Mouse (Mus musculus) embryonic facial prominence, embryonic 10.5 days (tissue): Measurements from ENCODE around the gene Prmt3. TPM values are rescaled to one million over a fixed set of nuclear protein-coding genes. Genes with fewer than 3 reads are reported as not detected.

Experiments used
- polyA plus RNA-seq: library from polyadenylated mRNA; unstranded; fragments of >200 nt; fragmentation: Nextera tagmentation; extraction: Ambion mirVana; gene quantifications from 2 replicates; pipeline ENCODE4 v1.2.1, GENCODE M21; 2016

Gene Prmt3
- polyA plus RNA-seq, 1 experiment from 2014 or later: 58.5 TPM

Other genes with a start within 250 kb of the Prmt3 start
- gene Dbx1, start 141.5 kb upstream of the Prmt3 start, polyA plus RNA-seq: 5.1 and 22.0 TPM in 2 replicates
- 4.8 and 5.6 TPM in 2 replicates for gene Htatip2, start 19.2 kb upstream of the Prmt3 start, polyA plus RNA-seq
- gene Slc6a5, start 131.8 kb downstream of the Prmt3 start, polyA plus RNA-seq: 0.04 and 0.09 TPM in 2 replicates
- 0.39 and 0.76 TPM in 2 replicates for gene Nell1, start 196.5 kb downstream of the Prmt3 start, polyA plus RNA-seq